In the genomic region with DNA sequence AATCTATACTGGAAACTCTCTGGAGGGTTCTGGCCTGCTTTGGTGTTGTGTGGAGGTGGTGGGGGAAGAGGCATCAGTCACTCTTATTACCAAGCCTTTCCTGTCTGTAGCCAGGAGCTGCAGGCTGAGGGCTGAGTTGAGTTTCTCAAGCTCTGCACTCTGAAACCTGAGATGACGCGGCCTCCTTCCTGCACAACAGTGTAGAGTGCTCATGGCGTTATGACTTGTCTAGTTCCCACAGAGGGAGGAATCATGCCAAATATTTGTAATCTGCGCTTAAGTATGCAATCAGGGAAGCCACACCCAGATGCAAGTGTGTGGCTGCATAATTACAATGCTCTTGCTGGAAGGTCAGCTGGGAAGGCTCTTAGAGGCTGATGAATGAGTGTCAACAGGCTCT, we compare ENCODE assay signal across 9 mouse cellular contexts.
DNase-seq lines count a peak whose midpoint lies in the region; ATAC-seq lines count a peak whose summit lies in the region.
"Had no signal": no experiment of that assay in that cellular context is flagged by ENCODE, and none has a peak within 500 bp of the region (broad histone marks: within the 10 kb centered on the region; RNA-seq: fewer than 3 reads in every experiment).

No protein-coding gene starts in this region.

- no peaks in the 10 kb centered on the region for H3K4me1 ChIP-seq in midbrain, embryonic 14.5 days (ENCODE audit: control insufficient read depth, insufficient read depth, low read length)
- H3K4me1 ChIP-seq in midbrain, embryonic 13.5 days (replicated peaks) = no peaks in the 10 kb centered on the region
- H3K4me1 ChIP-seq in heart, embryonic 15.5 days (replicated peaks) = peaks cover 16% of the 10 kb centered on the region
- H3K4me1 ChIP-seq in stomach, embryonic 16.5 days (ENCODE audit: control insufficient read depth, insufficient read depth, low read length) = 0 out of 2 replicates have a peak, but pooled peaks cover 7% of the 10 kb centered on the region
- no peaks in the 10 kb centered on the region for H3K4me1 ChIP-seq in neural tube, embryonic 15.5 days

- peak; percentile 4 for DNase-seq in midbrain, embryonic 14.5 days
- peak; percentile 27 to 51 for DNase-seq in kidney, postnatal 4 days
- DNase-seq in spleen, postnatal 4 days (ENCODE audit: low spot score in 2 of 2) = no peak
- DNase-seq in left cerebral cortex, postnatal 25 days (ENCODE audit: low spot score in 2 of 2) = no peak
- DNase-seq: cerebellum, adult 2 months had no signal

- no peak overlapping the region for H3K27ac ChIP-seq in midbrain, embryonic 14.5 days (replicated peaks; ENCODE audit: low read depth, low read length)
- H3K27ac ChIP-seq in midbrain, embryonic 13.5 days = no peak overlapping the region
- H3K27ac ChIP-seq in heart, embryonic 15.5 days = peak overlapping the region; percentile 35
- no peak overlapping the region for H3K27ac ChIP-seq in stomach, embryonic 16.5 days (ENCODE audit: low read length)
- H3K27ac ChIP-seq in neural tube, embryonic 15.5 days (replicated peaks) = no peak overlapping the region

- WGBS in midbrain, embryonic 14.5 days = 82% methylated on average over 4 of the region's 4 CpGs
- WGBS in midbrain, embryonic 13.5 days = 85% methylated on average over 4 of the region's 4 CpGs
- WGBS in heart, embryonic 15.5 days = 12% methylated on average over 4 of the region's 4 CpGs
- 42% methylated on average over 4 of the region's 4 CpGs for WGBS in stomach, embryonic 16.5 days
- WGBS in neural tube, embryonic 15.5 days = 83% methylated on average over 4 of the region's 4 CpGs

- H3K9me3 ChIP-seq in midbrain, embryonic 14.5 days (ENCODE audit: control insufficient read depth, low read length) = no peaks in the 10 kb centered on the region
- H3K9me3 ChIP-seq in midbrain, embryonic 13.5 days = no peaks in the 10 kb centered on the region
- no peaks in the 10 kb centered on the region for H3K9me3 ChIP-seq in heart, embryonic 15.5 days (replicated peaks)
- H3K9me3 ChIP-seq in stomach, embryonic 16.5 days (replicated peaks; ENCODE audit: control insufficient read depth, low read length) = no peaks in the 10 kb centered on the region
- H3K9me3 ChIP-seq in neural tube, embryonic 15.5 days (replicated peaks) = no peaks in the 10 kb centered on the region

- H3K4me2 ChIP-seq in midbrain, embryonic 14.5 days (ENCODE audit: low read length) = no peak overlapping the region
- no peak overlapping the region for H3K4me2 ChIP-seq in midbrain, embryonic 13.5 days (replicated peaks)
- no peak overlapping the region for H3K4me2 ChIP-seq in heart, embryonic 15.5 days
- H3K4me2 ChIP-seq in stomach, embryonic 16.5 days (ENCODE audit: low read depth, low read length) = no peak overlapping the region
- no peak overlapping the region for H3K4me2 ChIP-seq in neural tube, embryonic 15.5 days

- no peak overlapping the region for H3K9ac ChIP-seq in midbrain, embryonic 14.5 days (replicated peaks; ENCODE audit: low read length)
- no peak overlapping the region for H3K9ac ChIP-seq in midbrain, embryonic 13.5 days (replicated peaks)
- no peak overlapping the region for H3K9ac ChIP-seq in heart, embryonic 15.5 days
- H3K9ac ChIP-seq in stomach, embryonic 16.5 days (ENCODE audit: low read length) = no peak overlapping the region
- no peak overlapping the region for H3K9ac ChIP-seq in neural tube, embryonic 15.5 days (replicated peaks)

- no peaks in the 10 kb centered on the region for H3K36me3 ChIP-seq in midbrain, embryonic 14.5 days (ENCODE audit: control insufficient read depth, insufficient read depth, low read length)
- no peaks in the 10 kb centered on the region for H3K36me3 ChIP-seq in midbrain, embryonic 13.5 days
- H3K36me3 ChIP-seq in heart, embryonic 15.5 days = no peaks in the 10 kb centered on the region
- no peaks in the 10 kb centered on the region for H3K36me3 ChIP-seq in stomach, embryonic 16.5 days (ENCODE audit: control insufficient read depth, insufficient read depth, low read length)
- H3K36me3 ChIP-seq in neural tube, embryonic 15.5 days = no peaks in the 10 kb centered on the region

- H3K27me3 ChIP-seq in midbrain, embryonic 14.5 days (ENCODE audit: control insufficient read depth, insufficient read depth, low read length) = no peaks in the 10 kb centered on the region
- no peaks in the 10 kb centered on the region for H3K27me3 ChIP-seq in midbrain, embryonic 13.5 days
- H3K27me3 ChIP-seq in heart, embryonic 15.5 days = no peaks in the 10 kb centered on the region
- no peaks in the 10 kb centered on the region for H3K27me3 ChIP-seq in stomach, embryonic 16.5 days (ENCODE audit: control insufficient read depth, insufficient read depth, low read length)
- no peaks in the 10 kb centered on the region for H3K27me3 ChIP-seq in neural tube, embryonic 15.5 days (replicated peaks)

- no peak; the same call in 1 of the 2 replicates for ATAC-seq in midbrain, embryonic 14.5 days (ENCODE audit: low FRiP score, low TSS enrichment)
- no peak for ATAC-seq in midbrain, embryonic 13.5 days
- ATAC-seq in heart, embryonic 15.5 days (replicated peaks; ENCODE audit: insufficient number of reproducible peaks, insufficient read depth, low FRiP score, low read depth) = peak; percentile 83
- ATAC-seq in stomach, embryonic 16.5 days (ENCODE audit: insufficient read depth, low FRiP score) = peak; percentile 64; the same call in 1 of the 2 replicates
- ATAC-seq in neural tube, embryonic 15.5 days (ENCODE audit: low FRiP score) = no peak

- no peak overlapping the region for H3K4me3 ChIP-seq in midbrain, embryonic 14.5 days (replicated peaks; ENCODE audit: low read depth, low read length)
- no peak overlapping the region for H3K4me3 ChIP-seq in midbrain, embryonic 13.5 days (replicated peaks)
- no peak overlapping the region for H3K4me3 ChIP-seq in heart, embryonic 15.5 days
- H3K4me3 ChIP-seq in stomach, embryonic 16.5 days (replicated peaks; ENCODE audit: low read length) = no peak overlapping the region
- H3K4me3 ChIP-seq in neural tube, embryonic 15.5 days (replicated peaks) = no peak overlapping the region

- intact Hi-C loops in left cerebral cortex, postnatal 25 days (cut with DNase I) = no loop called here

Comparison
In these comparisons a context has a peak if more than half of its experiments do, and no peak if none do; other contexts are left out.
1. ATAC-seq: peak in heart, embryonic 15.5 days (single experiment) and stomach, embryonic 16.5 days (single experiment); none in midbrain, embryonic 14.5 days (single experiment), midbrain, embryonic 13.5 days (single experiment) and neural tube, embryonic 15.5 days (single experiment).
2. DNase-seq: peak in midbrain, embryonic 14.5 days (single experiment) and kidney, postnatal 4 days (2 of 2); none in spleen, postnatal 4 days (0 of 2) and left cerebral cortex, postnatal 25 days (0 of 2).